Comparison of ENCODE assay signal across 8 mouse cellular contexts in the genomic region with DNA sequence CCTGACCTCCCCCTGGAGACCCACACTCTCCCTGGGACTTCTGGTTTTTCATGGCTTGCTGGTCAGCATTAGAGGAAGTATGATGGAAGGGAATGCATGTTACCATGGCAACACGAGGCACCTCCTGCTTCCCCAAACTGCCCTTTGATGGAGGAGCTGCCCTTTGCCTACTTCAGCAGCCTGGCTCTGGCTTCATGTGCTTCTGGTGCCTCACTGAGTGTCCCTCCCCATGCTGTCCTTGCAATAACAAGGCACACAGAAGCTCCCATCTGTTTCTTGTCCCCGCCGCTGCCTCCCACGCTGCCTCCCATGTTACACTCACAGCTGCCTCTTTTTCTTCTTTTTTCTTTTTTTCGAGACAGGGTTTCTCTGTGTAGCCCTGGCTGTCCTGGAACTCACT. TPM values are rescaled to one million over a fixed set of nuclear protein-coding genes. Genes with fewer than 3 reads are reported as not detected.
A peak's percentile ranks its signal among the peaks of the same experiment; 100 is the strongest.
DNase-seq lines count a peak whose midpoint lies in the region; ATAC-seq lines count a peak whose summit lies in the region.
"Had no signal": no experiment of that assay in that cellular context is flagged by ENCODE, and none has a peak within 500 bp of the region (broad histone marks: within the 10 kb centered on the region; RNA-seq: fewer than 3 reads in every experiment).

No protein-coding gene starts in this region.

- peak; percentile 54; the same call in 1 of the 2 replicates for ATAC-seq in megakaryocyte, adult 5-6 weeks (ENCODE audit: poor library complexity, severe bottlenecking)

- DNase-seq in kidney, postnatal 14 days = peak; percentile 46
- no peak for DNase-seq in kidney, adult 11 months
- DNase-seq in embryo, embryonic 11 days = peak; percentile 43
- peak; percentile 56 for DNase-seq in layer of hippocampus, adult 11-12 months (ENCODE audit: low spot score)
- DNase-seq in ovary, postnatal 14 days (ENCODE audit: low spot score) = no peak
- no peak for DNase-seq in adrenal gland, postnatal 25 days
- DNase-seq: liver, embryonic 13.5 days had no signal

RNA-seq across cellular contexts. Expression of gene Togaram2, which starts 20.3 kb away (rescaled TPM):
- total RNA-seq in megakaryocyte, adult 5-6 weeks (2015) = not detected in 2 replicates
- not detected in 2 replicates for total RNA-seq in megakaryocyte, adult 5-6 weeks (2017)
- 0.09 TPM in 1 of 2 replicates, not detected in the other for total RNA-seq in adrenal gland, postnatal 25 days (2021)

RNA-seq across cellular contexts. Expression of gene Pcare, which starts 59.4 kb away (rescaled TPM):
- not detected in 2 replicates for total RNA-seq in megakaryocyte, adult 5-6 weeks (2015)
- not detected in 2 replicates for total RNA-seq in megakaryocyte, adult 5-6 weeks (2017)
- total RNA-seq in adrenal gland, postnatal 25 days (2021) = not detected in 2 replicates

Comparison
In these comparisons a context has a peak if more than half of its experiments do, and no peak if none do; other contexts are left out.
1. DNase-seq: peak in kidney, postnatal 14 days (single experiment), embryo, embryonic 11 days (single experiment) and layer of hippocampus, adult 11-12 months (single experiment); none in kidney, adult 11 months (single experiment), ovary, postnatal 14 days (single experiment) and adrenal gland, postnatal 25 days (single experiment).